Mouse (Mus musculus): Measurements from ENCODE around the gene Piezo1. TPM values are rescaled to one million over a fixed set of nuclear protein-coding genes. Genes with fewer than 3 reads are reported as not detected.
A peak's percentile ranks its signal among the peaks of the same experiment; 100 is the strongest.

Gene Piezo1
- total and polyA plus RNA-seq, 2 experiments from 2014 or later, result 1.2 to 10.0 TPM

DNA sequence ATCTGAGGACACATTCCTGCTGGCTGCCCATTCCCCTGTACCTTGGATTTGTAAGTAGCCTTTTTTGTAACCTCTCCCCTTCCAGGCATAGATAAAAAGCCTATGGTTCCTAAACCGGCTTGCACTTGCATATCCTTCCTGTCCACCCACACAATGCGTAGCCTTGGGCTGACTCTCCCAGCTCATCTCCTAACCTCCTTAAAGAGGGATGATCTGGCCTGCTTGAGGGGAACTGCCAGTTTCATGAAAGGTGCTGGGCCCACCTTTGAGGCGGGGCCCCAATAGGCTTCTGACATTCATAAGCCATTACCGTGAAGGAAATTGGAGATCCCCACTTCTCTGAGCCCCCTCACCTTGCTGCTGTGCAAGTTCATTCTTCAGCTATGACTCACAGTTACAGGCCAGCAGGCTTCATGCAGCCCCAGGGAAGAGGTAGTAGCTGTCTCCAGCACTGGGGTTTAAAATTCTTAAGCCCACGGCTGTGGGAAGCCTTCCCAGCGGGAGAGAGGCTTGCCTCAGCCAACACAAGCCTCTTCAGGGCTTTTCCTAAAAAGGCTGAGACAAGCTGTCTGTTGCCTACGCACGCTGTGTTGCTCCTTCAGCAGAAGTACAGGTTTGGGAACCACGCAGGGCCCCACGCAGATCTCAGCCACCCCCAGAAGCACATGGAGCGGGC lies 89.5 kb downstream of the Piezo1 start:
- Histone ChIP-seq H3K4me2 (ENCODE audit: low read depth, low read length) (no peak overlapping the region), H3K4me3 (ENCODE audit: low read length) (no peak overlapping the region), H3K27ac (no peak overlapping the region), H3K4me1 (ENCODE audit: insufficient read depth, low read length) (no peaks in the 10 kb centered on the region), H3K9me3 (ENCODE audit: low read length) (no peaks in the 10 kb centered on the region), H3K27me3 (ENCODE audit: insufficient read depth, low read length) (peaks cover 7% of the 10 kb centered on the region), H3K36me3 (ENCODE audit: insufficient read depth, low read length) (peaks cover 14% of the 10 kb centered on the region; the same call in 1 of the 2 replicates), H3K9ac (replicated peaks; ENCODE audit: low read length) (no peak overlapping the region)
- no peak for TF ChIP-seq CTCF (IDR thresholded peaks at IDR 0.05; ENCODE audit: low read depth)
- 55% methylated on average over 11 of the region's 11 CpGs for WGBS
- no peak for ATAC-seq
- no peak for DNase-seq (ENCODE audit: low spot score)

DNA sequence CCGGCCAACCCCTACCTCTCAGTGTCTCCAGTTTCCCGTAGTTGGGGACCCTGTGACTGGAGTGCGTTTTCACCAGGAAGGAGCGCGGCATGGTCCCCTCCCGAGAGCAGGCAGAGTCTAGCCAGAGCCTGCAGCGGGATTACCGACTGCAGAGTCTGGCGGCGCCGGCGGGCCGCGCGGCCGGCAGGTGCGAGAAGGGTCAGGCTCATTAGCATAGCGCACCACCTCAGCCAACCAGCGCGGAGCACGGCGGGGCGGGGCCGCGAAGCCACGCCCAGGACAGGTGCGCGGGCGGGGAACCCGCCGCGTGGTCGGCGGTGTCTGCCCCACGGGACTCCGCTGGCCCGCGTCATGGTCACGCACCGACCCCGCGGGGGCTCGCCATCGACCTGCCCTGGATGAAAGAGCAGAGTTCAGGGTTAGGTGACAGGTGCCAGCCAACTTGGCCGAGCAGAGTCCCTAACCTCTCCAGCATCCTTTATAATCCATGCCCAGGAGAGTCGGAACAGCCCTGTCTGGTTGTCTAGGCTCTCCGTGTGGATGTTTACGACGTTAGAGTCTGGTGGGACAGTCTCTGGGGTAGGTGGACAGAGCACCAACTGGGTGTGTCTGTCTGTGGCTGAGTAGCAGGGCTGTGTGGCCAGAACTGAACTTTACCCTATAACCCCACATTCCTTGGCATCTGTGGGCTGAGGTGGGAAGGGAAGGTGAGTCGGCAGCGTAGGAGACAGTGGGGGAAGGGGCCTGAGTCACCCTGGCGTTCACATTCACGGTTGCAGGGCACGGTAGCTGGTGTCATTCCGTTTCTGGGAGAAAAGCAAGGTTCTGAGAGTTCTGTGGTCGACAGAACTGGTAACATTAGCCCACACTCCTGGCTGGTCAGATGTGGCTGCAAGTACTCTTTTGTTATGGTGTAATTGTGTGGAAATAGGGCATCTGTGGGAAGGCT lies 90.3 kb downstream of the Piezo1 start, which contains the start of gene Snai3:
Gene Snai3 (minus strand): TSS at position 210 of the 949 bp plus-strand sequence.
- Histone ChIP-seq H3K27me3 (ENCODE audit: insufficient read depth, low read length) (peaks cover 7% of the 10 kb centered on the region), H3K4me2 (ENCODE audit: low read depth, low read length) (peak within 1 kb of the TSS; percentile 61), H3K27ac (no peak within 1 kb of the TSS), H3K4me3 (ENCODE audit: low read length) (peak within 1 kb of the TSS; percentile 34), H3K36me3 (ENCODE audit: insufficient read depth, low read length) (0 out of 2 replicates have a peak, but pooled peaks cover 6% of the 10 kb centered on the region), H3K4me1 (ENCODE audit: insufficient read depth, low read length) (no peaks in the 10 kb centered on the region), H3K9me3 (ENCODE audit: low read length) (no peaks in the 10 kb centered on the region), H3K9ac (replicated peaks; ENCODE audit: low read length) (0 out of 2 replicates have a peak within 1 kb of the TSS, but pooled peaks have one; percentile 21)
- 3% methylated on average over 55 of the region's 56 CpGs for WGBS
- ATAC-seq (peak; percentile 71), DNase-seq (ENCODE audit: low spot score) (peak; percentile 26)
- TF ChIP-seq CTCF (IDR thresholded peaks at IDR 0.05; ENCODE audit: low read depth), result no peak

DNA sequence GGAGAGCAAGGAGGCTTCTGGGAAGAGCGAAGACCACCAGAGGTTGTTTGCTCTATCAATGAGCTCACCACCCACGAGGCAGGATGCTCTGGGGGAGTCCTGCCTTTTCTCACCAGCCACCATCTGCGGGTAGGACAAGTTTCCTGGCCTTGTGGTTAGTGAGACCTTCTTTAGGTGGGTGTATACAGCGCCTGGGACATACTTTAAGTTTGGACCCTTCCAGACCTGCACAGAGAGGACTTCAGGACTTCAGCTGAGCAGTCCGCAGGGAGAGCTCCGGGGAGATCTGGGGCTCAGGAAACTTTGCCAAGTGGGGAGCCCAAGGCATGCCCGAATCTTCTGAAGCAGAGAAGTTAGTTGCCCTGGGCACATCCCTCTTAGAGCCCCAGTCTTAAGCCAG lies 91.1 kb downstream of the Piezo1 start:
- Histone ChIP-seq H3K36me3 (ENCODE audit: insufficient read depth, low read length) (no peaks in the 10 kb centered on the region), H3K9ac (replicated peaks; ENCODE audit: low read length) (no peak overlapping the region), H3K9me3 (ENCODE audit: low read length) (no peaks in the 10 kb centered on the region), H3K4me2 (ENCODE audit: low read depth, low read length) (peak overlapping the region; percentile 61), H3K4me3 (ENCODE audit: low read length) (peak overlapping the region; percentile 34; the same call in 1 of the 2 replicates), H3K27me3 (ENCODE audit: insufficient read depth, low read length) (peaks cover 7% of the 10 kb centered on the region), H3K4me1 (ENCODE audit: insufficient read depth, low read length) (no peaks in the 10 kb centered on the region), H3K27ac (no peak overlapping the region)
- WGBS, result 27% methylated on average over 7 of the region's 7 CpGs
- TF ChIP-seq CTCF (IDR thresholded peaks at IDR 0.05; ENCODE audit: low read depth), result no peak
- no peak for ATAC-seq
- no peak for DNase-seq (ENCODE audit: low spot score)

DNA sequence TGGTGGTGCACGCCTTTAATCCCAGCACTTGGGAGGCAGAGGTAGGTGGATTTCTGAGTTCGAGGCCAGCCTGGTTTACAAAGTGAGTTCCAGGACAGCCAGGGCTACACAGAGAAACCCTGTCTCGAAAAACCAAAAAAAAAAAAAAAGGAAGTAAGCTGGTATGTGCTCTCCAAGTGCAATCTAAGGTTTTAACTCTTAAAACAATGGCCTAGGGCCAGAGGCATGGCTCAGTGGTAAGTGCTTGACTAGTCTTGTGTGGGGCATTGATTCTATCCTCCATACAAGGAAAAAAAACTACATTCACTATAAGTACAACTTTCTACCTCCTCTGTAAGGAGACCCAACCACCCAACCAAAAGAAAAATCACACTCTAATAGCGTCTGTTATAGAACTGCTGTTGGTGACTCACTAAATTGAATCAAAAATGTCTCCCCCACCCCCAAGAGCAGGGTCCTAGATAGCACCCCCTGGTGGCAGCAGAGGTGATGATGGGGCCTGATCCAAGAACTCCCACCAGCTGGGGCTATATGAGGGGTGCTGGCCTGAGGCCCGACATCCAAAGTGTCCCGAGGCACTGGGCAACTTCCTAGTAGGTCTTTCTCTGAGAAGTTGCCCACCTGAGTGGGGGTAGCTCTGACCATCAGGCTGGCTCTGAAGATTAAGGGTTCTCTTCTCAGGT lies 91.8 kb downstream of the Piezo1 start:
- 43% methylated on average over 5 of the region's 6 CpGs for WGBS
- DNase-seq (ENCODE audit: low spot score), result no peak
- H3K27me3 ChIP-seq (ENCODE audit: insufficient read depth, low read length), result peaks cover 7% of the 10 kb centered on the region

DNA sequence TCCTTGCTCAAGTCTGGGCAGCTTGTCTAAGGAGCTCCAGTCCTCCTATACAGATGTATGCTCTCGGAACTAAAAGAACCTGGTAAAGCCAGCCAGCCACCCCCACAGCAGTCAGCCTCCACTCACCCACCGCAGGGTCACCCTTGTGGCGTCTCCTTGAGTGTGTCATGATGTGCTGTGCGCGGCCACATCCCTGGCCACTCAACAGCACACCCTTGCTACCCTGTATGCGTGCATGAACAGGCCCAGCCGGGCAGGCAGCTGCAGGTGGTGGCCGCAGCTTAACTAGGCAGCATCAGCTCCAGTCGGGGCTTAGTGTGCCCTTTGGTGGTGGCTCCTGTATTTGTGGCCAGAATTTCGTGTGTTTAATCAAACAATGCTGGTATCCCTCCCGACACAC lies 94.0 kb downstream of the Piezo1 start:
- Histone ChIP-seq H3K4me1 (ENCODE audit: insufficient read depth, low read length) (no peaks in the 10 kb centered on the region), H3K9ac (replicated peaks; ENCODE audit: low read length) (no peak overlapping the region), H3K4me3 (ENCODE audit: low read length) (no peak overlapping the region), H3K27ac (no peak overlapping the region), H3K36me3 (ENCODE audit: insufficient read depth, low read length) (no peaks in the 10 kb centered on the region), H3K27me3 (ENCODE audit: insufficient read depth, low read length) (peaks cover 7% of the 10 kb centered on the region), H3K9me3 (ENCODE audit: low read length) (no peaks in the 10 kb centered on the region), H3K4me2 (ENCODE audit: low read depth, low read length) (no peak overlapping the region)
- no peak for TF ChIP-seq CTCF (IDR thresholded peaks at IDR 0.05; ENCODE audit: low read depth)
- ATAC-seq, result no peak
- 80% methylated on average over 11 of the region's 11 CpGs for WGBS
- DNase-seq (ENCODE audit: low spot score), result no peak

More for the DNA sequence above, 91.8 kb downstream of the Piezo1 start:
- Histone ChIP-seq H3K4me1 (ENCODE audit: insufficient read depth, low read length) (no peaks in the 10 kb centered on the region), H3K36me3 (ENCODE audit: insufficient read depth, low read length) (no peaks in the 10 kb centered on the region), H3K9ac (replicated peaks; ENCODE audit: low read length) (no peak overlapping the region), H3K27ac (no peak overlapping the region), H3K4me3 (ENCODE audit: low read length) (no peak overlapping the region), H3K9me3 (ENCODE audit: low read length) (no peaks in the 10 kb centered on the region), H3K4me2 (ENCODE audit: low read depth, low read length) (no peak overlapping the region)
- peak; percentile 58 for TF ChIP-seq CTCF (IDR thresholded peaks at IDR 0.05; ENCODE audit: low read depth)
- ATAC-seq, result no peak

GRCm38 (mm10) chr8:122454409-122454808 lies 96.7 kb downstream of the Piezo1 start:
- Histone ChIP-seq H3K4me3 (ENCODE audit: low read length) (no peak overlapping the region), H3K27ac (no peak overlapping the region), H3K4me2 (ENCODE audit: low read depth, low read length) (no peak overlapping the region), H3K4me1 (ENCODE audit: insufficient read depth, low read length) (no peaks in the 10 kb centered on the region), H3K27me3 (ENCODE audit: insufficient read depth, low read length) (peaks cover 2% of the 10 kb centered on the region; the same call in 1 of the 2 replicates), H3K9ac (replicated peaks; ENCODE audit: low read length) (no peak overlapping the region), H3K9me3 (ENCODE audit: low read length) (no peaks in the 10 kb centered on the region), H3K36me3 (ENCODE audit: insufficient read depth, low read length) (no peaks in the 10 kb centered on the region)
- ATAC-seq, result no peak
- no peak for TF ChIP-seq CTCF (IDR thresholded peaks at IDR 0.05; ENCODE audit: low read depth)
- 87% methylated on average over 6 of the region's 6 CpGs for WGBS
- no peak for DNase-seq (ENCODE audit: low spot score)
